Mouse (Mus musculus) CH12.LX (cell line): ENCODE results near the gene Dzip1l.

Experiments
- CTCF ChIP-seq, 2 experiments: IDR thresholded peaks in 1 of 2; conservative IDR thresholded peaks in 1 of 2; 2 replicates each; pipeline ENCODE4 v1.5.1; 2011 to 2012; ENCODE audit warnings: low read depth in 2 of 2, low read length in 2 of 2, improper control_type of control experiment in 1 of 2, inconsistent platforms in 1 of 2, mild to moderate bottlenecking in 1 of 2, moderate library complexity in 1 of 2
- EP300 ChIP-seq: IDR thresholded peaks from 2 replicates; pipeline ENCODE4 v1.6.1; 2011; ENCODE audit warnings: low read length, improper control_type of control experiment
- GABPA ChIP-seq: IDR thresholded peaks from 2 replicates; pipeline ENCODE4 v1.6.1; 2012; ENCODE audit warnings: low read depth, low read length, improper control_type of control experiment, inconsistent platforms; ENCODE audit not compliant: insufficient replicate concordance
- HCFC1 ChIP-seq: IDR thresholded peaks from 2 replicates; pipeline ENCODE4 v1.6.1; 2012; ENCODE audit warnings: low read depth, mild to moderate bottlenecking, inconsistent platforms, low read length, improper control_type of control experiment
- JUND ChIP-seq: conservative IDR thresholded peaks from 2 replicates; pipeline ENCODE4 v1.6.1; 2011; ENCODE audit warnings: low read depth, low read length, improper control_type of control experiment
- MAFK ChIP-seq: IDR thresholded peaks from 2 replicates; pipeline ENCODE4 v1.6.1; 2011; ENCODE audit warnings: low read length, improper control_type of control experiment; ENCODE audit not compliant: insufficient replicate concordance
- MAX ChIP-seq: IDR thresholded peaks from 2 replicates; pipeline ENCODE4 v1.6.1; 2011; ENCODE audit warnings: low read length, improper control_type of control experiment
- MAZ ChIP-seq: IDR thresholded peaks from 2 replicates; pipeline ENCODE4 v1.6.1; 2012; ENCODE audit warnings: low read depth, mild to moderate bottlenecking, inconsistent platforms, low read length, improper control_type of control experiment, moderate library complexity
- PAX5 ChIP-seq: IDR thresholded peaks from 2 replicates; pipeline ENCODE4 v1.6.1; 2012; ENCODE audit warnings: low read length, inconsistent platforms, mixed read lengths
- POLR2A ChIP-seq: IDR thresholded peaks from 2 replicates; pipeline ENCODE4 v1.6.1; 2011; ENCODE audit warnings: low read depth, mild to moderate bottlenecking, improper control_type of control experiment, low read length
- TCF12 ChIP-seq: IDR thresholded peaks from 2 replicates; pipeline ENCODE4 v1.6.1; 2014; ENCODE audit warnings: low read depth, mild to moderate bottlenecking, inconsistent platforms, low read length, improper control_type of control experiment
- USF1 ChIP-seq: IDR thresholded peaks from 2 replicates; pipeline ENCODE4 v1.6.1; 2014; ENCODE audit warnings: low read depth, mild to moderate bottlenecking, inconsistent platforms, low read length, improper control_type of control experiment
- ZC3H11A ChIP-seq: IDR thresholded peaks from 2 replicates; pipeline ENCODE4 v1.6.1; 2012; ENCODE audit warnings: low read depth, mild to moderate bottlenecking, inconsistent platforms, low read length, improper control_type of control experiment

- TF ChIP-seq TCF12, result no peak
- TF ChIP-seq MAZ, result no peak
- no peak for TF ChIP-seq ZC3H11A
- TF ChIP-seq EP300, result no peak
- no peak for TF ChIP-seq CTCF (conservative IDR thresholded peaks at IDR 0.05 in 1 of 2, IDR thresholded peaks at IDR 0.05 in 1 of 2; ENCODE audit: low read depth in 2 of 2, low read length in 2 of 2)
- no peak for TF ChIP-seq HCFC1
- TF ChIP-seq USF1, result no peak
- no peak for TF ChIP-seq MAX
- TF ChIP-seq JUND, result no peak
- TF ChIP-seq MAFK, result no peak
- no peak for TF ChIP-seq GABPA
- TF ChIP-seq PAX5, result no peak
- TF ChIP-seq POLR2A, result no peak
Observed at GRCm38 (mm10) chr9:99703711-99704110, 74.4 kb downstream of the Dzip1l start.
